Mouse (Mus musculus) lung, embryonic 14.5 days (tissue): ENCODE results near the gene Nptx2. TPM values are rescaled to one million over a fixed set of nuclear protein-coding genes. Genes with fewer than 3 reads are reported as not detected.

Source experiments
- ATAC-seq: fragments of 200-750 bp; cut with Nextera tagmentation; 2 replicates; pipeline ENCODE4 v1.8.0; 2017; ENCODE audit warnings: mild to moderate bottlenecking, moderate TSS enrichment, moderate library complexity; ENCODE audit not compliant: insufficient read depth
- DNase-seq: peaks from one replicate; pipeline ENCODE4 v3.0.0-alpha.2; 2015
- H3K27ac ChIP-seq: fragments of 300-500 bp; sonication (generic); 2 replicates; pipeline ENCODE4 v1.5.1; 2014; ENCODE audit warnings: low read depth, mild to moderate bottlenecking, moderate library complexity
- H3K27me3 ChIP-seq: fragments of 300-500 bp; sonication (generic); 2 replicates; pipeline ENCODE4 v1.6.1; 2014; ENCODE audit warnings: low read length, control low read depth; ENCODE audit not compliant: insufficient read depth
- H3K36me3 ChIP-seq: fragments of 300-500 bp; sonication (generic); 2 replicates; pipeline ENCODE4 v1.6.1; 2014; ENCODE audit warnings: control low read depth; ENCODE audit not compliant: insufficient read depth
- H3K4me1 ChIP-seq: fragments of 300-500 bp; sonication (generic); 2 replicates; pipeline ENCODE4 v1.6.1; 2014; ENCODE audit warnings: antibody characterized with exemption, control low read depth; ENCODE audit not compliant: insufficient read depth
- H3K4me2 ChIP-seq: fragments of 300-500 bp; sonication (generic); 2 replicates; pipeline ENCODE4 v1.6.1; 2014; ENCODE audit warnings: mild to moderate bottlenecking
- H3K4me3 ChIP-seq: fragments of 300-500 bp; sonication (generic); 2 replicates; pipeline ENCODE4 v1.5.1; 2014; ENCODE audit warnings: low read depth, low read length
- H3K9ac ChIP-seq: fragments of 300-500 bp; sonication (generic); 2 replicates; pipeline ENCODE4 v1.6.1; 2014
- H3K9me3 ChIP-seq: fragments of 300-500 bp; sonication (generic); 2 replicates; pipeline ENCODE4 v1.6.1; 2016; ENCODE audit warnings: low read depth, low read length, control low read depth
- CTCF ChIP-seq: IDR thresholded peaks from 2 replicates; pipeline ENCODE4 v1.5.1; 2016; ENCODE audit warnings: antibody characterized with exemption, low read depth
- WGBS: fragments of 180-500 bp; shearing (Covaris S2); extraction: QIAGEN DNeasy Blood & Tissue Kit; methylation state at CpG from one replicate; pipeline ENCODE4 v1.1.7; 2014; 5-methylcytosine and 5-hydroxymethylcytosine counted together
- polyA plus RNA-seq: library from polyadenylated mRNA; unstranded; fragments of >200 nt; fragmentation: Nextera tagmentation; extraction: Ambion mirVana; gene quantifications from 2 replicates; pipeline ENCODE4 v1.2.1, GENCODE M21; 2014

Gene Nptx2
- polyA plus RNA-seq, 1 experiment from 2014 or later: 0.47 TPM

GRCm38 (mm10) chr5:144565739-144566138, 20.0 kb downstream of the Nptx2 start:
- no peak for ATAC-seq

DNA sequence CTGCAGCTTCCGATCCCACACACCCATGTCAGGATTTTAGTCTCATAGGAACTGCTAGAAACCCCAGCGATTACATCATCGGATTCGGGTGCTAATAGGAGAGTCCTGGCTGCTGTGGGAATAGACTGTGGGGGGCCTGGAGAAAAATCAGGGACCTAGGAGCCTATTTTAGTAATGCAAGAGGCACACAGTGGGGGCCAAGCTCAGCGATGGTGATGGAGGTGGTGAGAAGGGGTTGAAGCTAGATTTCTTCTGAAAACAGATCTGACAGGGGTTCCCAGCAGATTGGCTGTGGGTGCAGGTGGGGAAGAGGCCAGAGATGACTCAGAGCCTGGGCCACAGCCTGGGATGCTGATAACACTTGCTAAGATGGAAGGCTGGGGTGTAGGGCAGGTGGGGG, 39.4 kb downstream of the Nptx2 start:
- ATAC-seq (no peak), DNase-seq (no peak)
- Histone ChIP-seq H3K4me1 (no peaks in the 10 kb centered on the region), H3K9me3 (no peaks in the 10 kb centered on the region; the same call in 1 of the 2 replicates), H3K27me3 (no peaks in the 10 kb centered on the region), H3K36me3 (no peaks in the 10 kb centered on the region), H3K9ac (no peak overlapping the region), H3K27ac (no peak overlapping the region), H3K4me2 (no peak overlapping the region), H3K4me3 (no peak overlapping the region)
- TF ChIP-seq CTCF: no peak
- WGBS: 83% methylated on average over 5 of the region's 5 CpGs

More at GRCm38 (mm10) chr5:144565739-144566138, 20.0 kb downstream of the Nptx2 start:
- 80% methylated on average over 4 of the region's 4 CpGs for WGBS
- TF ChIP-seq CTCF: no peak
- Histone ChIP-seq H3K9me3 (no peaks in the 10 kb centered on the region), H3K4me2 (no peak overlapping the region), H3K4me3 (no peak overlapping the region), H3K9ac (no peak overlapping the region), H3K4me1 (no peaks in the 10 kb centered on the region), H3K36me3 (no peaks in the 10 kb centered on the region), H3K27me3 (no peaks in the 10 kb centered on the region), H3K27ac (no peak overlapping the region)
- DNase-seq: no peak

DNA sequence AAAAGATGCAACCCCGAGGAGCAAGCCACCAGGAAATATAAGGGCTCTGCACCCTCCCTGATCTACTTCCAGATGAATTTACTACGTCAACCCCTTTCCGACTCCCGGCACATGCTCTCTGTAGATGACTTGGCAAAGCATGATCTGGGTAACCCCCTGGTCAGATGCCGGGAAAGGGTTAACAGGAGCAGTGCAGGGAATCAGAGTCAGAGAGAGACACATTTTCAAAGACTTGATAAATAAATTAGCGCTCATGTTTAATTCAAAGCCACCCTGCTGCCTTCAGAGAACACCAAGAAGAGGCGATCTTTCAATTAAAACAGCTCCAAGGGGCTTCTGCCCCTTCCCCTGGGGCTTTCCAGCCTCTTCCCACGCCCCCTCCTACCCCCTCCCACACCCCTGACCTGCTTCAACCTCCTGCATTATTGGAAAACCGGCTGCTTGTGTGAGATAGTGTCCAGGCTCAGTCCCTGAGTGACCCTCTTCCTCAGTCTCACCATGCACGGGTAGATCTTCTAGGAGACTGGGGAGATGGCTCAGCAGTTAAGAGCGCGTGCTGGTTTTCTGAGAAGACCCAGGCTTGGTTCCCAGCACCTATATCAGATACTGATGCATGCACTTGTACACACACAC, 45.7 kb downstream of the Nptx2 start:
- DNase-seq (no peak), ATAC-seq (no peak)
- Histone ChIP-seq H3K36me3 (no peaks in the 10 kb centered on the region), H3K9ac (no peak overlapping the region), H3K27me3 (no peaks in the 10 kb centered on the region), H3K27ac (no peak overlapping the region), H3K4me2 (no peak overlapping the region), H3K4me3 (no peak overlapping the region), H3K4me1 (no peaks in the 10 kb centered on the region), H3K9me3 (no peaks in the 10 kb centered on the region)
- no peak for TF ChIP-seq CTCF
- WGBS: 44% methylated on average over 12 of the region's 12 CpGs

GRCm38 (mm10) chr5:144594796-144595195, 49.1 kb downstream of the Nptx2 start:
- 88% methylated on average over 9 of the region's 9 CpGs for WGBS
- no peak for ATAC-seq

More at GRCm38 (mm10) chr5:144594796-144595195, 49.1 kb downstream of the Nptx2 start:
- Histone ChIP-seq H3K36me3 (no peaks in the 10 kb centered on the region), H3K4me2 (no peak overlapping the region), H3K4me1 (no peaks in the 10 kb centered on the region), H3K9ac (no peak overlapping the region), H3K27me3 (no peaks in the 10 kb centered on the region), H3K27ac (no peak overlapping the region), H3K9me3 (no peaks in the 10 kb centered on the region), H3K4me3 (no peak overlapping the region)
- no peak for TF ChIP-seq CTCF
- no peak for DNase-seq

Other genes with a start within 250 kb of the Nptx2 start
- 7.5 and 8.1 TPM in 2 replicates for gene Baiap2l1, start 187.8 kb upstream of the Nptx2 start, polyA plus RNA-seq
- 0.12 and 0.24 TPM in 2 replicates for gene Tmem130, start 215.9 kb downstream of the Nptx2 start, polyA plus RNA-seq
- 84.9 and 97.4 TPM in 2 replicates for gene Trrap, start 221.8 kb downstream of the Nptx2 start, polyA plus RNA-seq